Mouse (Mus musculus) forebrain, embryonic 12.5 days (tissue): ENCODE data around the gene Tef. TPM values are rescaled to one million over a fixed set of nuclear protein-coding genes. Genes with fewer than 3 reads are reported as not detected.

Experiments
- ATAC-seq: fragments of 200-750 bp; cut with Nextera tagmentation; 2 replicates; pipeline ENCODE4 v1.8.0; 2017; ENCODE audit warnings: moderate TSS enrichment; ENCODE audit not compliant: low FRiP score
- H3K27ac ChIP-seq: fragments of 300-500 bp; sonication (generic); 2 replicates; pipeline ENCODE4 v1.5.1; 2016; ENCODE audit warnings: mild to moderate bottlenecking
- H3K27me3 ChIP-seq: fragments of 300-500 bp; sonication (generic); 2 replicates; pipeline ENCODE4 v1.6.1; 2016; ENCODE audit warnings: mild to moderate bottlenecking
- H3K36me3 ChIP-seq: fragments of 300-500 bp; sonication (generic); replicated peaks from 2 replicates; pipeline ENCODE4 v1.6.1; 2016; ENCODE audit warnings: mild to moderate bottlenecking
- H3K4me1 ChIP-seq: fragments of 300-500 bp; sonication (generic); 2 replicates; pipeline ENCODE4 v1.6.1; 2016
- H3K4me2 ChIP-seq: fragments of 300-500 bp; sonication (generic); 2 replicates; pipeline ENCODE4 v1.6.1; 2016; ENCODE audit warnings: mild to moderate bottlenecking, moderate library complexity
- H3K4me3 ChIP-seq: fragments of 300-500 bp; sonication (generic); replicated peaks from 2 replicates; pipeline ENCODE4 v1.5.1; 2016; ENCODE audit warnings: mild to moderate bottlenecking
- H3K9ac ChIP-seq: fragments of 300-500 bp; sonication (generic); 2 replicates; pipeline ENCODE4 v1.6.1; 2016; ENCODE audit warnings: mild to moderate bottlenecking
- H3K9me3 ChIP-seq: fragments of 300-500 bp; sonication (generic); 2 replicates; pipeline ENCODE4 v1.6.1; 2016
- WGBS: fragments of 180-500 bp; shearing (Covaris S2); methylation state at CpG from one replicate; pipeline ENCODE4 v1.1.7; 2016; 5-methylcytosine and 5-hydroxymethylcytosine counted together
- polyA plus RNA-seq: library from polyadenylated mRNA; unstranded; fragments of >200 nt; fragmentation: Nextera tagmentation; extraction: Ambion mirVana; gene quantifications from 2 replicates; pipeline ENCODE4 v1.2.1, GENCODE M21; 2016

Tef gene
- polyA plus RNA-seq, 1 experiment from 2014 or later: 25.8 TPM

DNA sequence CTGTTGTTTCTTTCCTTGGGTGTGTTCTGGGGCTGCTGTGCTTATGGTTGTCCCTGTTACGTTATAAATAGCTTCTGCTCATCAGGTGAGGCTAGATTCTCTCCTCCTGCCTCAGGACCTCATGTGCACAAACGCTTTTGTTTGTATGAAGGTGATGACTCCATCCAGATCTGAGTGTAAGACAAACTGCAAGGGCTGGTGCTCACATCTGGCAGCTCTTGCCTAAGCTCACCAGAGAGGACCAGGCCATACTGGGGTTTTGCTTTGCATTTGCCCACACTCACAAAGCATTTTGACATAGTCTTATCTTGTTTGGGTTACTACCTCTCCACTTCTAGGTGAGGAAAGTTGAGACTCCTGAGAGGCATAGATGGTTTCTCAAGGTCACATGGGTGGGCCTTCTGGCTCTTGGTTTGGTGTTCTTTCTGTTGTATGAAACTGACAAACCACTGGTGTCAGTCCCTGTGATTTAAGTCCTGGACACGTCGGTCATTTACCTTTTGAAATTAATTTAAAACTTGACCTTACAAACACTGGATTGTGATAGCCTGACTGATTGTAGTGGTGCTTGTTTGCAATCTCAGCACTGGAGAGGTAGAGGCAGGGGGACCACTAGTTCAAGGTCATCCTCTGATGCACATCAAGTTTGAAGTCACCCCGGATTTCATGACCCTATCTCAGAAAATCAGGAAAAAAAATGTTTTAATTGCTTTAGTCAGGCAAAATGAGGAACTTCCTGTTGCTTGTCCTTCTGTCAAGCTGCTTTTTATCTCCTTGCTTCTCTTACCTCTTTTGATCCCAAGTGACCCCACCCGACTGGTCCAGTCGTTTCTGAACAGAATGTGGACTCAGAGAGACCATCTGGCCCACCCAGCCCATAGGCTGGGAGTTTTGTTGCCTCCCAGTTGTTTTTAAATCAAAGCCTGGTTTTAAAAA is 10.7 kb downstream of the Tef start:
- Histone ChIP-seq H3K9me3 (no peaks in the 10 kb centered on the region), H3K36me3 (peaks cover 25% of the 10 kb centered on the region), H3K27me3 (no peaks in the 10 kb centered on the region), H3K4me2 (peak overlapping the region; percentile 88), H3K27ac (no peak overlapping the region), H3K4me1 (peaks cover 40% of the 10 kb centered on the region), H3K9ac (peak overlapping the region; percentile 83), H3K4me3 (peak overlapping the region; percentile 62)
- ATAC-seq: no peak
- 75% methylated on average over 7 of the region's 7 CpGs for WGBS

DNA sequence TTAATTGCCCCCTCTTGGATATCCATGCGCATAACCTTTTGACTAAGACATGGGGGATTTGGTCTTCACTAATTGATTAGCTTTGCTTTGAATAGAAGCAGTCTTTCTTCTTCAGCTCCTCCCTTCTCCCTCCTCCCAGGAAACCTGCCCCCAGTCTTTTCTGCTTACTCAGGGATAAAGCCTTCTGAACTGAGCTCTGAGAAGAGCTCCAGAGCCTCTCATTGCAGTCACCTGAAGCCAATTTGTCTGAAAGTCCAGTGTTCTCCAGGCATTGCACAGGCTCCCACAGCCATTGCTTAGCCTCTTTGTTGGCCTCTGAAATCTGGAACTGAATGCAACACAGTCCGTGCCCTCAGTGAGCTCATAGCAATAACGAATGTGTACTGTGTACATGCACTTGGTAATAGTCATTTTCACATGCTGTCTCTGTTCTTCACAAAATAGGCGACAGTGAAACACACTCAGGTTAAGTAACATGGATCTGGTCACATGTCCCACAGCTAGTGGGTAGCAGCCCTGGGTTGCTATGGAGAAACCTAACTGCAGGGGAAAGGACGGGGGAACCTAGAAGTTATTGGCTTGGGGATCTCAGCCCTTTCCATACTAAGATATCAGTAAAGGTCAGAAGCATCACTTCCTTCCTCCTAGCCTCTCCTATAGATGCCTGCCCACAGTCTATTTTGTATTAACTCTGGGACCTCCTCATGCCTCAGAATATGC is 11.9 kb downstream of the Tef start:
- H3K4me3 ChIP-seq: no peak overlapping the region
- no peak overlapping the region for H3K4me2 ChIP-seq
- peaks cover 36% of the 10 kb centered on the region for H3K36me3 ChIP-seq
- H3K9me3 ChIP-seq: no peaks in the 10 kb centered on the region
- H3K9ac ChIP-seq: 0 out of 2 replicates have a peak overlapping the region, but pooled peaks have one; percentile 2
- no peaks in the 10 kb centered on the region for H3K27me3 ChIP-seq
- no peak for ATAC-seq
- peaks cover 39% of the 10 kb centered on the region for H3K4me1 ChIP-seq
- no peak overlapping the region for H3K27ac ChIP-seq
- WGBS: 49% methylated on average over 5 of the region's 5 CpGs

GRCm38 (mm10) chr15:81814716-81815370 is 12.6 kb downstream of the Tef start:
- Histone ChIP-seq H3K9ac (no peak overlapping the region), H3K9me3 (no peaks in the 10 kb centered on the region), H3K4me2 (no peak overlapping the region), H3K27me3 (no peaks in the 10 kb centered on the region), H3K4me1 (peaks cover 33% of the 10 kb centered on the region), H3K27ac (no peak overlapping the region), H3K4me3 (no peak overlapping the region), H3K36me3 (peaks cover 43% of the 10 kb centered on the region)
- no peak for ATAC-seq
- WGBS: 94% methylated on average over 12 of the region's 12 CpGs

- H3K9me3 ChIP-seq: no peaks in the 10 kb centered on the region
- no peak overlapping the region for H3K4me3 ChIP-seq
- no peak overlapping the region for H3K27ac ChIP-seq
- no peaks in the 10 kb centered on the region for H3K27me3 ChIP-seq
- no peak overlapping the region for H3K9ac ChIP-seq
- WGBS: 84% methylated on average over 3 of the region's 3 CpGs
- peaks cover 10% of the 10 kb centered on the region for H3K4me1 ChIP-seq
- ATAC-seq: no peak
- no peak overlapping the region for H3K4me2 ChIP-seq
- H3K36me3 ChIP-seq: peaks cover 73% of the 10 kb centered on the region
These were observed 16.2 kb downstream of the Tef start for GRCm38 (mm10) chr15:81818404-81818803.

DNA sequence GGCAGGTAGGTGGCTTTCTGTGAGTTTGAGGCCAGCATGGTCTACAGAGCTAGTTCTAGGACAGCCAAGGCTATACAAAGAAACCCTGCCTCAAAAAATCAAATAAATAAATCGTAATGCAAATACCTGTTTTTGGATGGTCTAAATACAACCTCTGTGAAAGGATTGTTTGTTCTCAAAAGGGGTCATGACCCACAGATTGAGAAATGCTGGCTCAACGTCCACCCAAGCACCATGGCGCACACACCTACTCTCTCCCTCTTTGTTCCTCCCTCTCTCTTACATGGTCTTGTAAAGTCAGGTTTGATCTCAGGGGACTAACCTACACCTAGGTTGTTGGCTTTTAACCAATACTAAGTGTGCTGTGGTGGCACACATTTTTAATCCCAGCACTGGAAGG is 20.4 kb downstream of the Tef start:
- Histone ChIP-seq H3K36me3 (peaks cover 90% of the 10 kb centered on the region), H3K4me1 (no peaks in the 10 kb centered on the region), H3K27ac (no peak overlapping the region), H3K9ac (no peak overlapping the region), H3K4me2 (no peak overlapping the region), H3K27me3 (no peaks in the 10 kb centered on the region), H3K9me3 (no peaks in the 10 kb centered on the region), H3K4me3 (no peak overlapping the region)
- ATAC-seq: no peak
- WGBS: 92% methylated on average over 3 of the region's 3 CpGs

- Histone ChIP-seq H3K9me3 (no peaks in the 10 kb centered on the region), H3K36me3 (peaks cover 74% of the 10 kb centered on the region), H3K27ac (no peak overlapping the region), H3K4me3 (no peak overlapping the region), H3K27me3 (no peaks in the 10 kb centered on the region), H3K9ac (no peak overlapping the region), H3K4me2 (no peak overlapping the region), H3K4me1 (no peaks in the 10 kb centered on the region)
- ATAC-seq: no peak
- WGBS: 86% methylated on average over 3 of the region's 3 CpGs
These were observed 22.6 kb downstream of the Tef start for GRCm38 (mm10) chr15:81824832-81825231.

DNA sequence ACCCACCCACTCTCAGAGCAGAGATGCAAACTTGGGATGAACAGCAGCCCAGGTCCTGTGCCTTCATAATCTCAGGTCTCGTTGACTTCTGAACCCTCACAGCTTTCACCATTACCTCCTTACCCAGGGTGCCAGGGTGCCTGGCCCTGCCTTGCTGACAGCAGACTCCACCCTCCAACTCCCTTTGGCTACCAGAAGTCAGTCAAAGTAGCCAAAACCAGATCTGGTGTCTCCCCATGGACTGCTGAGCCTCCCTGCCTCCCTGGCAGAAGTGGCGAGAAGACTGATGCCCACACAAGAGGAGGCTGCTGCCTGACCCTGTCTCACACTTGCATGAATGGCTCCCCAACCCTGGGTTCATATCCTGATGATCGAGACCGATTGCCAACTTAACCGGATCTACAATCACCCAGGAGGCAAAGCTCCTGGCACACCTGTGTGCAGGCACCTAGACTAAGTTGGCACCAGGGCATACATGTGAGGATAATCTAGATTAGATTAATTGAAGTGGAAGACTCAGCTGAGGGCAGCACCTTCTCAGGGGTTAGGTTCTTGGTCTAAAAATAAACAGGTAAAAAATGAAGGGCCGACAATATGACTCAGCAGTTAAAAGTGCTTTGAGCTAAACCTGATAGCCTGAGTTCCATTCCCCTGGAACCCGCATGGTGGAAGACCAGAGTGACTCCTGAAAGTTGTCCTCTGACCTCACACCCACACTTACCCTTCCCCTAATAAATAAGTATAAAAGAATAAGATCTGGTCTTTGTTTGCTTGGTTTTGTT is 26.4 kb downstream of the Tef start:
- H3K9ac ChIP-seq: no peak overlapping the region
- H3K27me3 ChIP-seq: no peaks in the 10 kb centered on the region
- no peak overlapping the region for H3K27ac ChIP-seq
- H3K4me2 ChIP-seq: no peak overlapping the region
- no peaks in the 10 kb centered on the region for H3K9me3 ChIP-seq
- peaks cover 42% of the 10 kb centered on the region for H3K36me3 ChIP-seq
- no peak overlapping the region for H3K4me3 ChIP-seq
- 88% methylated on average over 7 of the region's 7 CpGs for WGBS
- no peak for ATAC-seq
- H3K4me1 ChIP-seq: peaks cover 4% of the 10 kb centered on the region

DNA sequence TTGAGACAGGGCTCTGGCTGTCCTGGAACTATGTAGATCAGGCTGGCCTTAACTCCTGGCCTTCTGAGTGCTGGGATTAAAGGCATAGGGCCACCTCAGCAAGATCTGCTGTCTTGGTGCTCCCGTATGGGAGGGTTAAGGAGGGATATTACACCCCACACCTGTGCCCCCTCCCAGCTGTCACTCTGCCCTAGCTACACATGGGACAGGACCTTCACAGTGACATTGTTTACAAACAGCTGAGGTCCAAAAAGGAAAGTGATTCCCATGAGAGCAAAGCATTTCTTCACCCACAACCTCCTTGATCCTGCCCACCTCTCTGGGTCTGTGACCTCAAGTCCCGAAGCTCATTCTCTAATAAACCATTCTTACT is 27.0 kb downstream of the Tef start:
- Histone ChIP-seq H3K4me2 (no peak overlapping the region), H3K9me3 (no peaks in the 10 kb centered on the region), H3K36me3 (peaks cover 36% of the 10 kb centered on the region), H3K4me3 (no peak overlapping the region), H3K27ac (no peak overlapping the region), H3K9ac (no peak overlapping the region), H3K4me1 (peaks cover 4% of the 10 kb centered on the region), H3K27me3 (no peaks in the 10 kb centered on the region)
- WGBS: 66% methylated on average over 2 of the region's 2 CpGs
- ATAC-seq: no peak

DNA sequence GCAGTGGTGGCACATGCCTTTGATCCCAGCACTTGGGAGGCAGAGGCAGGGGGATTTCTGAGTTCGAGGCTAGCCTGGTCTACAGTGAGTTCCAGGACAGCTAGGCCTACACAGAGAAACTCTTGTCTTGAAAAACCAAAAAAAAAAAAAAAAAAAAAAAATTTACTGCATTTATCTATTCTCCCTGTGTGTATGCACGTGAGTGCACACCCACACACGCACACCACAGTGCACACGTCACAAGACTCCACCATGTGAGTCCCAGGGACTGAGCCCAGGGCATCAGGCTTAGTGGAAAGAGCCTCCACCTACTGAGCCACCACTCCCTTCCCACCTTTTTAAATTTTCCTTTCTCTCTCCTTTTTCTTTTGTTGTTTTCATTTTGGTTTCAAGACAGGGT is 28.3 kb downstream of the Tef start:
- no peaks in the 10 kb centered on the region for H3K9me3 ChIP-seq
- H3K27ac ChIP-seq: no peak overlapping the region
- no peak overlapping the region for H3K9ac ChIP-seq
- WGBS: 93% methylated on average over 4 of the region's 4 CpGs
- no peak overlapping the region for H3K4me3 ChIP-seq
- peaks cover 23% of the 10 kb centered on the region for H3K36me3 ChIP-seq
- peaks cover 6% of the 10 kb centered on the region; the same call in 1 of the 2 replicates for H3K27me3 ChIP-seq
- ATAC-seq: no peak
- peaks cover 4% of the 10 kb centered on the region for H3K4me1 ChIP-seq
- H3K4me2 ChIP-seq: no peak overlapping the region

DNA sequence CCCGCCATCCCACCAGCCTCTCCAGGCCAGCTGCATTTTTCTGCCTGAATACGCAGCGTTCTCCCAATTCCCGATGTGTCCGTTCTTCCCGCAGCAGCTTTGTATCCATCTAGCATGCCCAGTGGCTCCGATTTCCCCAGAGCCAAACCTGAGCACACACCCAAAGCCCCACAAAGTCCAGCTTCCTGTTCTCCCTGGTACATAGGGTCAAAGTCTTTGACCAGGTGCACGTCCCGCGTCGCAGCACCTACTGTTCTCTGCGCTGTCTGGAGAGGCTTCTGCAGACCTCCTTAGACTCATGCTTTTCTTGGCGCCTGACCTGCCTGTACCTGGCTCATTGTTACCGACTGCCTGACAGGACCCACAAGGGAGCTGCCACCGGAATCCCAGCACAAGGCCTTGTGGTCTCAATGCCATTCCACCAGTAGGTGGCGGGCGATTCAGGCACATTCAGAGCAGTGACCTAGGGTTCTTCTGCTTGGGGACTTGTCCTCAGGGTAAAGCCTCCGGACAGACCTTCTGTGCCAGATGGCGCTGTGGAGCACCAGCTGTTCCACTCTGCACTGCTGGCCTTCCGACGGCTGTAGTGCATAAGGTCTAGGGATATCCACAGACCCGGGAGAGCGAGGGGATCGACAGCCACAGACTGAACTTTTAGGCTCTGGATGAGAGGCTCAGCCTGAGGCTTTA is 29.1 kb downstream of the Tef start:
- Histone ChIP-seq H3K4me3 (no peak overlapping the region), H3K27me3 (peaks cover 6% of the 10 kb centered on the region; the same call in 1 of the 2 replicates), H3K36me3 (peaks cover 15% of the 10 kb centered on the region), H3K9me3 (no peaks in the 10 kb centered on the region), H3K4me2 (peak overlapping the region; percentile 29), H3K27ac (peak overlapping the region; percentile 63; the same call in 1 of the 2 replicates), H3K4me1 (peaks cover 11% of the 10 kb centered on the region), H3K9ac (0 out of 2 replicates have a peak overlapping the region, but pooled peaks have one; percentile 38)
- peak; percentile 82 for ATAC-seq
- WGBS: 17% methylated on average over 24 of the region's 24 CpGs

DNA sequence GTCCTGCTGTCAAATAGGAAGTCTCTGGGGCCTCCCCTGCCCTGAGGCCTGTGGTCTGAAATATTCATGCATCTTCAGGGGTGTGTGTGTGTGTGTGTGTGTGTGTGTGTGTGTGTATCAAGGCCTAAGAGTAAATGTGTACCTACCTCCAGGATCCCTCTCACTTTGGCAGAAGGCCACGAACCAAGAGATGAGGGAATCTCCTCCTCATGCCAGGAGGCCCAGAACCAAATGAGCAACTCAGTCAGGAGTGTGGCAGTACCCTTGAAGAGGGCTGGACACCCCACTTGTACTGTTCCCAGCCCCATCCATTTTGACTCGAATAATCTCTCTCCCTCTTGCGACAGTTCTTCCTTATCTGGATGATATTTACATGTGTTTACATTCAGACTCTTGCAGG is 30.0 kb downstream of the Tef start:
- H3K4me3 ChIP-seq: no peak overlapping the region
- no peak overlapping the region for H3K9ac ChIP-seq
- peaks cover 15% of the 10 kb centered on the region for H3K4me1 ChIP-seq
- 93% methylated on average over 3 of the region's 3 CpGs for WGBS
- H3K9me3 ChIP-seq: no peaks in the 10 kb centered on the region
- H3K36me3 ChIP-seq: 0 out of 2 replicates have a peak, but pooled peaks cover 7% of the 10 kb centered on the region
- H3K4me2 ChIP-seq: no peak overlapping the region
- ATAC-seq: no peak
- H3K27me3 ChIP-seq: peaks cover 12% of the 10 kb centered on the region
- no peak overlapping the region for H3K27ac ChIP-seq
